Mouse (Mus musculus): ENCODE results near the gene Ccdc39. TPM values are rescaled to one million over a fixed set of nuclear protein-coding genes. Genes with fewer than 3 reads are reported as not detected.

Ccdc39 gene
- polyA plus RNA-seq (2012; rRNA removed) = 0.10 and 0.19 TPM in 2 replicates

GRCm38 (mm10) chr3:33843801-33844632, at the start of gene Ccdc39:
TSS of gene Ccdc39 (minus strand) at chr3:33844310.

DNA sequence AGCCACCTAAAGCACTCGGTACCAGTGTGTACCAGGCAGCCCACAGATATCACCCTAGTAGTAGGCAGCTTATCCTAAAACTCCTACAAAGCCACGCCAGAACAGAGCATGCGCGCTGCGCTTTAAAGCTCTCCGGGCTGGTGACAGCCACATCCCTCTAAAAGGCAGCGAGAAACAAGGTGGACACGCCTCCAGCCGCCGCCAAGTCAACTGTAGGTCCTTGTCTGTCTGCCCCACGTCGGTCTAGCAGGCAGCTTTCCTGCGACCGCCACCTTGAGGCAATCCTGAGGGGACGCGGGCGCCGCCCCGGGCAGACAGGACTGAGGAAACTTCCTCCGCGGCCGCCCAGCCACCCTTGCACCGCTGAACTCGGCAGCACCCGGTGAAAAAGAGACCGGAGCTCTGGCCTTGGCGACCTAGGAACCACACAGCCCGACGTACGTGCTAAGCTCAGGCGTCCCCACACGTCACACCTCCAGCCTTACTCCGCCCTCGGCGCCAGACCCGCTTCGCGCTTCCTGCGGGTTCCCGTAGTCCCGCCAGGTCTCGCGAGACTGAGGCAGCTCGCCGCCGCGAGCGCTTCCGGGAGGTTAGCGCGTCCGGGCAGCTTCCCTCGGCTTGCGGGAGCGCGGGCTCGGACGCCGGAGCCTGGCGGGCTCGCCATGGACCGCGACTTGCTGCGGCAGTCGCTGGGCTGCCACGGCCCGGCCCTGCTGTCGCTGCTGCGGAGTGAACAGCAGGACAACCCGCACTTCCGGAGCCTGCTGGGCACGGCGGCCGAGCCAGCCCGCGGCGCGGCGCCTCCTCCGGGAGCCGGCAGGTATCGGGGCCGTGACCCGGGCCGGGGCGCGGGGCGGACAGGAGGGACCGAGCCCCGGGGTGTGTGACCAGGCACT, 44.2 kb downstream of the Ccdc39 start, which contains the start of gene Ttc14:
Ttc14 (plus strand) TSS at position 216 of the 896 bp plus-strand sequence.

Other genes with a start within 250 kb of the Ccdc39 start
- gene Ttc14, start 44.5 kb downstream of the Ccdc39 start, polyA plus RNA-seq (2012; rRNA removed) = 11.1 and 11.3 TPM in 2 replicates
- gene Fxr1, start 175.6 kb upstream of the Ccdc39 start, polyA plus RNA-seq (2012; rRNA removed) = 31.6 and 32.5 TPM in 2 replicates
- 75.8 and 81.4 TPM in 2 replicates for gene Dnajc19, start 237.0 kb upstream of the Ccdc39 start, polyA plus RNA-seq (2012; rRNA removed)

Measured in liver, embryonic 14 days (tissue).